Mouse (Mus musculus) lung, adult 2 months (tissue): Measurements from ENCODE around the gene Cbarp. TPM values are rescaled to one million over a fixed set of nuclear protein-coding genes. Genes with fewer than 3 reads are reported as not detected.
A peak's percentile ranks its signal among the peaks of the same experiment; 100 is the strongest.

Source experiments
- DNase-seq: peaks from one replicate; pipeline ENCODE4 v3.0.0; 2022
- H3K4me1 ChIP-seq: fragments of 200-500 bp; 2 replicates; pipeline ENCODE4 v1.6.1; 2011; ENCODE audit warnings: low read length; ENCODE audit not compliant: control insufficient read depth, insufficient read depth
- H3K4me3 ChIP-seq: fragments of 200-500 bp; replicated peaks from 2 replicates; pipeline ENCODE3; 2011; ENCODE audit warnings: low read depth, mild to moderate bottlenecking, control low read depth, low read length; ENCODE audit errors: extremely low read depth
- CTCF ChIP-seq: fragments of 200-500 bp; IDR thresholded peaks from 2 replicates; pipeline ENCODE4 v1.5.1; 2011; ENCODE audit warnings: mild to moderate bottlenecking, low read length, control low read depth; ENCODE audit not compliant: insufficient read depth
- POLR2A ChIP-seq: fragments of 200-500 bp; IDR thresholded peaks from 2 replicates; pipeline ENCODE4 v1.6.1; 2011; ENCODE audit warnings: low read depth, mild to moderate bottlenecking, control low read depth, low read length, borderline replicate concordance; ENCODE audit errors: extremely low read depth
- WGBS: fragments of 180-500 bp; shearing (Covaris S2); methylation state at CpG from one replicate; pipeline ENCODE4 v1.1.7; 2018; 5-methylcytosine and 5-hydroxymethylcytosine counted together
- polyA plus RNA-seq: library from polyadenylated mRNA; depleted of rRNA; stranded (reverse); fragments of >200 nt; gene quantifications from 2 replicates; pipeline ENCODE4 v1.2.3, GENCODE M21; 2012; rRNA removed

The Cbarp gene
- 29.9 and 31.5 TPM in 2 replicates for polyA plus RNA-seq

- WGBS = 68% methylated on average over 10 of the region's 10 CpGs
- no peak for DNase-seq
- Histone ChIP-seq H3K4me1 (peaks cover 9% of the 10 kb centered on the region), H3K4me3 (peak within 1 kb of the TSS; percentile 59)
- no peak for TF ChIP-seq POLR2A
- no peak for TF ChIP-seq CTCF
These were observed at the start of gene Cbarp for GRCm38 (mm10) chr10:80140666-80141035. TSS of gene Cbarp (minus strand) at chr10:80140835.

- WGBS = 16% methylated on average over 21 of the region's 21 CpGs
- H3K4me3 ChIP-seq = no peak overlapping the region
- H3K4me1 ChIP-seq = 0 out of 2 replicates have a peak, but pooled peaks cover 2% of the 10 kb centered on the region
- TF ChIP-seq POLR2A (no peak), CTCF (no peak)
- DNase-seq = no peak
These were observed 49.4 kb upstream of the Cbarp start for GRCm38 (mm10) chr10:80189999-80190398.

GRCm38 (mm10) chr10:80188453-80189024 lies 47.9 kb upstream of the Cbarp start:
- H3K4me1 ChIP-seq = 0 out of 2 replicates have a peak, but pooled peaks cover 2% of the 10 kb centered on the region
- 90% methylated on average over 15 of the region's 15 CpGs for WGBS
- H3K4me3 ChIP-seq = no peak overlapping the region
- no peak for DNase-seq
- no peak for TF ChIP-seq CTCF
- TF ChIP-seq POLR2A = no peak

- TF ChIP-seq CTCF (no peak), POLR2A (no peak)
- DNase-seq = no peak
- Histone ChIP-seq H3K4me3 (no peak overlapping the region), H3K4me1 (0 out of 2 replicates have a peak, but pooled peaks cover 2% of the 10 kb centered on the region)
- WGBS = 90% methylated on average over 10 of the region's 10 CpGs
These were observed 47.1 kb upstream of the Cbarp start for GRCm38 (mm10) chr10:80187739-80188138.

- TF ChIP-seq POLR2A (no peak), CTCF (no peak)
- 62% methylated on average over 27 of the region's 27 CpGs for WGBS
- 0 out of 2 replicates have a peak, but pooled peaks cover 2% of the 10 kb centered on the region for H3K4me1 ChIP-seq
- H3K4me3 ChIP-seq = no peak overlapping the region
- DNase-seq = no peak
These were observed 46.0 kb upstream of the Cbarp start for GRCm38 (mm10) chr10:80186649-80187048.

- TF ChIP-seq POLR2A (no peak), CTCF (no peak)
These were observed 41.9 kb upstream of the Cbarp start for GRCm38 (mm10) chr10:80182547-80182946.

GRCm38 (mm10) chr10:80180823-80181222 lies 40.2 kb upstream of the Cbarp start:
- no peaks in the 10 kb centered on the region for H3K4me1 ChIP-seq
- TF ChIP-seq POLR2A (no peak), CTCF (no peak)
- 76% methylated on average over 5 of the region's 5 CpGs for WGBS
- H3K4me3 ChIP-seq = no peak overlapping the region
- DNase-seq = no peak

More at GRCm38 (mm10) chr10:80182547-80182946, 41.9 kb upstream of the Cbarp start:
- no peaks in the 10 kb centered on the region for H3K4me1 ChIP-seq
- 87% methylated on average over 7 of the region's 7 CpGs for WGBS
- H3K4me3 ChIP-seq = no peak overlapping the region
- DNase-seq = no peak

- no peak for DNase-seq
- no peak overlapping the region for H3K4me3 ChIP-seq
- no peak for TF ChIP-seq CTCF
- 61% methylated on average over 6 of the region's 6 CpGs for WGBS
- no peaks in the 10 kb centered on the region for H3K4me1 ChIP-seq
These were observed 39.7 kb upstream of the Cbarp start for GRCm38 (mm10) chr10:80180288-80180687.

GRCm38 (mm10) chr10:80179068-80180051 lies 38.7 kb upstream of the Cbarp start, which contains the start of gene Efna2:
TSS of gene Efna2 (plus strand) at chr10:80179482.
- DNase-seq = peak; percentile 37
- WGBS = 5% methylated on average over 81 of the region's 106 CpGs
- Histone ChIP-seq H3K4me1 (no peaks in the 10 kb centered on the region), H3K4me3 (peak within 1 kb of the TSS; percentile 65)
- TF ChIP-seq POLR2A (no peak), CTCF (no peak)
